Mouse (Mus musculus): ENCODE data around the gene 4933405L10Rik. TPM values are rescaled to one million over a fixed set of nuclear protein-coding genes. Genes with fewer than 3 reads are reported as not detected.

Gene 4933405L10Rik
- total RNA-seq, 2 experiments from 2014 or later, result not detected

DNA sequence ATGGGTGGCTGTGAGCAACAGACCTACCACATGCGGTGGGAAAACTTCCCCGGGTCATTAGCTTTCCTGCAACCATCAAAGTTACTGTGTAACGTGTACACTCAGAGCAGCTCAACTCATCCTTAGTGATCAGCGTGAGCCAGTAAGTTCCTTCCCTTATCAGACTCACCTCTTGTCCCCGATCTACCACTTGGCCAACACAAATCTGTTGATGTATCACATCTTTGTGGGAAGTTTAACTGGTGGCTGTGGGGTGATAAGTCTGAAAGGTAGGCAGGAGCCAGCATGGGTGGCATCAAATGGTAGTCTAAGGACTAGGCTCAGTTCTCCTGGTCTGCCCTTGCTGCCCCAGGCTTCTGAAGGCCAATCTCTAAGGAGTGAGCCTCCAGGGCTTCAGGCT lies 24.7 kb downstream of the 4933405L10Rik start:
- 0 out of 2 replicates have a peak, but pooled peaks have one; percentile 30 for ATAC-seq (replicated peaks; ENCODE audit: low FRiP score, poor library complexity, severe bottlenecking)

DNA sequence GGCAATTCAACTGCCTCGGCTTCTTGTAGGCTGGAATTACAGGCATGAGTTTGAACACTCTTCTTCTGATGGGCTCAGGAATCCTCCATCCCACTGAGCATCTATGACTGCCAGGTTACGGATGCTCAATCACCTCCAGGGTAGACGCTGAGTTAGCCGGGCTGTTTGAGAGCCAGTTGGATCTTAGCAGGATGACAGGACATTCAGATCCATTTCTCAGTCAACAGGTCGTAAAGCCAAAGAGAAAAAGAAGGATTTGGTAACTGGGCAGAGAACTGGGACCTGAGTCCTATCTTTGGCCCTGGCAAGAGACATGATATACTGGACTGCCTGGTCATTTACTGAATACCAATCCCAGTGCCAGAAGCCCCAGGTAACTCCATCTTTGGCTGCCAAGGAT lies 31.8 kb downstream of the 4933405L10Rik start:
- ATAC-seq (replicated peaks; ENCODE audit: low FRiP score, poor library complexity, severe bottlenecking), result no peak

DNA sequence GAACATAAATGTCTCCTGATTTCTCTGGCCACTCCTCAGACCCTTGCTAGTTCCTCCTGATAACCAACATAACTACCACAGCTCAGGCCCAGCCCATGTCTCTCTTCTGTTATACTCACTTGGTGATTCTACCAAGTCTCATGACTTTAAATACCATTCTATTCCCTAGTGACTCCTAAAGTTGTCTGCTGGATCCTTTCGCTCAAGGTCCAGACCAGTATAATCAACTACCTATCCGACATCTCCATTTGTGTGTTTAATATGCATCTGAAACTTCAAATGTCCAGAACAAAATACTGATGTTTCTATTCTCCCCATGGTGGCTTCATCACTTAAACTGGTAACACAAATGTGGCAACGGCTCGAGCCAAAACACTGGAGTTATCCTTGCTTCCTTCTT lies 35.8 kb downstream of the 4933405L10Rik start:
- ATAC-seq (replicated peaks; ENCODE audit: low FRiP score, poor library complexity, severe bottlenecking), result no peak

DNA sequence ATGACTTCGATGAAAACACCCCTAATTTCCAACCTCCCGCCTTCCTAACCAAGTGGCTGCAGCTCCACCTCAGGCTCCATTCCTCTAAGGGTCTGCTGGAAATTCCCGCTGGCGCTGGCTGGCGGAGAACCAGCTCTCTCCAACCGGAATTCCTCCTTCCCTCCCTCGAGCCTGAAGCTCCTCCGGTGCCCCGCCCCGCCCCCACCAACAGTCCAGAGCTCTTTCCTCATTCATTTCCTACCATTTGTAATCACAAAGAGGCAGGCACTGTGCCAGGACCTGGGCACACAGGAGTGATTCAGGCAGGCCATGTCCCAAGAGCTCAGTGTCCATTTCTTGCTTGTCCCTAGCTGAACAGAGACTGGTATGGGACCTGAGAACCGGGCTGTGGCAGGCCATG lies 43.2 kb downstream of the 4933405L10Rik start:
- ATAC-seq (replicated peaks; ENCODE audit: low FRiP score, poor library complexity, severe bottlenecking), result no peak

DNA sequence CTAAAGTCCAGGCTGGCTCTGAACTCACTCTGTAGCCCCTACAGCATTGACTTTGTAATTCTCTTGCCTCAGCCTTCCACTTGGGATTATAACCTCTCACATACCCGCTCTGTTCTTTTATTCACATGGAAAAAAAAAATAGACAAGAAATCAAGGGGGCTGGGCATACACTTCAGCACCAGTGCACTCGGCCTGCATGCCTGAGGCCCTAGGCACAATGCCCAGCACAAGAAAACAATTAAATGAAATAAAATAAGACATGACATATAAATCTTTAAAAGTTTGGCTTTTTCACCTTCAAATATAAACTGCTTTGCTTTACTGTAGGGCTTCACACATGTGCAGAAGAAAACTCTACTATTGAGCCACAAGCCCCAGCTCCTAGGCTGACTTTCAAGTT lies 46.5 kb downstream of the 4933405L10Rik start:
- no peak for ATAC-seq (replicated peaks; ENCODE audit: low FRiP score, poor library complexity, severe bottlenecking)

DNA sequence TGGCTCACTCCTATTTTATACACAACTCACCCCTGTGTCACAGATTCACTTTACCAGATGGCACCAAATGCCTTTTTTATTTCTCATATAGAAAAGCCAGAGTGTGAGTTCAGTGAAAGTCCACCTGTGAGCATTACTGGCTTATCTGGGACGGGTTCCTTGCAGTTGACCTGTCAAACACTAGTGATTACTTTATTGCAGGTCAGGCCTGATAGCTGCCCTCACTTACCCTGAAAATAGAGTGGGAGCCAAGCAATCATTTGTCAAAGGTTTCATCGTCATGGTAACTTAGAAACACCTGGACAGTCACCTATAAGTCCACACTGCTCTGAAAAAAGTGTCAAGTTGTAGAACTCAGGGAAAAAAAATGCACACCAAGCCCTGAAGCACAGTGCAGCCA lies 47.2 kb downstream of the 4933405L10Rik start:
- no peak for ATAC-seq (replicated peaks; ENCODE audit: low FRiP score, poor library complexity, severe bottlenecking)

DNA sequence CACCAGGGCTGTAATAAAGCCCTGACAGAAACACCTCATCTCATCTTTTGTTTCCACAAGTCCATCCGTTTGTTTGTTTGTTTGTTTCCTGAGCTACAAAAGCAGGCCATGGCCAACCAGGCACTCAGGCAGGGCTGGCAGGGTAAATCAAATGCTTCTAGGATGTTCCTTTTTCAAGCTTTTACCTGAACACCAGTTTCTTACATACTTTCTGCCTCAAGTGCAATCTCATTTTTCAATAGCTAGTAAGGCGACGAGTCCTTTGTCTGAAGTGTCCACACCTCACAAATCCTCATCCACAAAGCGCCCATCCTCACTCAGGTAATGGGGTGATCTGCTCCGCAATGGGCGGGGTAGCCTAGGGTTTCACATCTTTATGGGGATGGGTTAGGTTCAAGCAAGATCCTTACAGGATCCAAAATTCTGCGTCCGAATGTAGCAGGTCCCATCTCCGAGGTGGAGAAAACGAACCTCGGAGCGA lies 50.4 kb downstream of the 4933405L10Rik start:
- 0 out of 2 replicates have a peak, but pooled peaks have one; percentile 12 for ATAC-seq (replicated peaks; ENCODE audit: low FRiP score, poor library complexity, severe bottlenecking)

DNA sequence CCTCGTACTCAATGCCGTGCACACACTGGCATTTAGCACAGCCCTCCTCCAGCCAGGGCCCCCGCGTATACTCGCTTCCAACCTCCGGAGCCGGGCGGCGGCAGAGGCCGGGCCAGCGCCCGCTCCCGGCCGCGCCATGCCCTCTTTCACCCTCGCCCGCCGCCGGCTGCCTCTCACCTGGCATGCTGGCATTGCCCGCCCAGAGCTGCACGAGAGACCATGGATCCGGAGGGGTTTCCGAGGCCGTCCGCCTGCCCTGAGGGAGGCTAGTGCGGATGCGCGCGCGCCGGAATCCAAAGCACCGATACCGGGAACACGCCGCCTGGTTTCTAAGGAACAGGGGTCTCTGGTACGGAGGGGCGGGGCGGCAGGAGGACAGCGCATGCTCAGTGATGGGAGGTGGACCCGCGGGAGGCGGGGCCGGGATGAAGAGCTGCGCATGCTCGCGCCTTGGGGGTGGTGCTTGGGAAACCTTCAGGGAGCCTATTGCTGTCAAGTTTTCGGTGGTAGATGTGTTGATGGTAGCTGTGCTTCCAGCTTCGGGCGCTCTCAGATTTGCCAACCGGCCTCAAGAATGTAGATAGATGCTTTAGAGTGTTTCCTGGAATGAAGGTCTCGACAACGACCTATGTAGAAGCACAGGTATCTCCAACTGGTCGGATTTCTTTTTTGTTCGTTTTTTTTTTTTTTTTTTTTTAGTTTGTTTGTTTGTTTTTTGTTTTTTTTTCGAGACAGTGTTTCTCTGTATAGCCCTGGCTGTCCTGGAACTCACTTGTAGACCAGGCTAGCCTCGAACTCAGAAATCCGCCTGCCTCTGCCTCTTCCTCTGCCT lies 51.0 kb downstream of the 4933405L10Rik start, which contains the start of gene Gfod2:
Gene Gfod2 (minus strand): TSS at position 388 of the 832 bp plus-strand sequence.
- peak; percentile 99 for ATAC-seq (replicated peaks; ENCODE audit: low FRiP score, poor library complexity, severe bottlenecking)

Other genes with a start within 250 kb of the 4933405L10Rik start
- 2.5 TPM in 1 of 2 replicates, not detected in the other for gene Tppp3, start 236.1 kb upstream of the 4933405L10Rik start, total RNA-seq (2015; ENCODE audit: low replicate concordance)
- 2.2 TPM in 1 of 2 replicates, not detected in the other for gene Tppp3, start 236.1 kb upstream of the 4933405L10Rik start, total RNA-seq (2017; ENCODE audit: low replicate concordance)
- 2.5 TPM in 1 of 2 replicates, not detected in the other for gene Zdhhc1, start 210.8 kb upstream of the 4933405L10Rik start, total RNA-seq (2015; ENCODE audit: low replicate concordance)
- gene Zdhhc1, start 210.8 kb upstream of the 4933405L10Rik start, total RNA-seq (2017; ENCODE audit: low replicate concordance), result 0.39 TPM in 1 of 2 replicates, not detected in the other
- not detected in 2 replicates for gene Hsd11b2, start 188.9 kb upstream of the 4933405L10Rik start, total RNA-seq (2015; ENCODE audit: low replicate concordance)
- not detected in 2 replicates for gene Hsd11b2, start 188.9 kb upstream of the 4933405L10Rik start, total RNA-seq (2017; ENCODE audit: low replicate concordance)
- 84.7 and 109 TPM in 2 replicates for gene Atp6v0d1, start 141.6 kb upstream of the 4933405L10Rik start, total RNA-seq (2015; ENCODE audit: low replicate concordance)
- 31.3 and 35.6 TPM in 2 replicates for gene Atp6v0d1, start 141.6 kb upstream of the 4933405L10Rik start, total RNA-seq (2017; ENCODE audit: low replicate concordance)
- 7.2 and 11.3 TPM in 2 replicates for gene Ripor1, start 102.4 kb upstream of the 4933405L10Rik start, total RNA-seq (2015; ENCODE audit: low replicate concordance)
- 0.23 and 1.8 TPM in 2 replicates for gene Ripor1, start 102.4 kb upstream of the 4933405L10Rik start, total RNA-seq (2017; ENCODE audit: low replicate concordance)
- gene Ctcf, start 71.1 kb upstream of the 4933405L10Rik start, total RNA-seq (2015; ENCODE audit: low replicate concordance), result 154 and 195 TPM in 2 replicates
- 314 and 346 TPM in 2 replicates for gene Ctcf, start 71.1 kb upstream of the 4933405L10Rik start, total RNA-seq (2017; ENCODE audit: low replicate concordance)
- gene Agrp, start 70.3 kb upstream of the 4933405L10Rik start, total RNA-seq (2015; ENCODE audit: low replicate concordance), result not detected in 2 replicates
- not detected in 2 replicates for gene Agrp, start 70.3 kb upstream of the 4933405L10Rik start, total RNA-seq (2017; ENCODE audit: low replicate concordance)
- 4.7 and 5.4 TPM in 2 replicates for gene Carmil2, start 21.4 kb upstream of the 4933405L10Rik start, total RNA-seq (2015; ENCODE audit: low replicate concordance)
- 4.2 and 7.0 TPM in 2 replicates for gene Carmil2, start 21.4 kb upstream of the 4933405L10Rik start, total RNA-seq (2017; ENCODE audit: low replicate concordance)
- 10.9 and 22.0 TPM in 2 replicates for gene Acd, start 6.6 kb upstream of the 4933405L10Rik start, total RNA-seq (2015; ENCODE audit: low replicate concordance)
- gene Acd, start 6.6 kb upstream of the 4933405L10Rik start, total RNA-seq (2017; ENCODE audit: low replicate concordance), result 1.7 and 9.7 TPM in 2 replicates
- gene Pard6a, start 6.5 kb upstream of the 4933405L10Rik start, total RNA-seq (2015; ENCODE audit: low replicate concordance), result 1.7 and 3.6 TPM in 2 replicates
- gene Pard6a, start 6.5 kb upstream of the 4933405L10Rik start, total RNA-seq (2017; ENCODE audit: low replicate concordance), result 2.7 TPM in 1 of 2 replicates, not detected in the other
- 2.9 and 5.4 TPM in 2 replicates for gene Enkd1, start 555 bp downstream of the 4933405L10Rik start, total RNA-seq (2015; ENCODE audit: low replicate concordance)
- 0.15 and 3.7 TPM in 2 replicates for gene Enkd1, start 555 bp downstream of the 4933405L10Rik start, total RNA-seq (2017; ENCODE audit: low replicate concordance)
- gene Gfod2, start 51.0 kb downstream of the 4933405L10Rik start, total RNA-seq (2015; ENCODE audit: low replicate concordance), result not detected in 2 replicates
- 0.51 TPM in 1 of 2 replicates, not detected in the other for gene Gfod2, start 51.0 kb downstream of the 4933405L10Rik start, total RNA-seq (2017; ENCODE audit: low replicate concordance)
- 306 and 341 TPM in 2 replicates for gene Ranbp10, start 119.7 kb downstream of the 4933405L10Rik start, total RNA-seq (2015; ENCODE audit: low replicate concordance)
- 296 and 297 TPM in 2 replicates for gene Ranbp10, start 119.7 kb downstream of the 4933405L10Rik start, total RNA-seq (2017; ENCODE audit: low replicate concordance)
- 2.9 TPM in 1 of 2 replicates, not detected in the other for gene Tsnaxip1, start 120.1 kb downstream of the 4933405L10Rik start, total RNA-seq (2015; ENCODE audit: low replicate concordance)
- gene Tsnaxip1, start 120.1 kb downstream of the 4933405L10Rik start, total RNA-seq (2017; ENCODE audit: low replicate concordance), result 1.4 TPM in 1 of 2 replicates, not detected in the other
- gene Cenpt, start 145.6 kb downstream of the 4933405L10Rik start, total RNA-seq (2015; ENCODE audit: low replicate concordance), result 57.0 and 57.3 TPM in 2 replicates
- 55.2 and 94.3 TPM in 2 replicates for gene Cenpt, start 145.6 kb downstream of the 4933405L10Rik start, total RNA-seq (2017; ENCODE audit: low replicate concordance)
- 9.6 and 22.0 TPM in 2 replicates for gene Thap11, start 147.5 kb downstream of the 4933405L10Rik start, total RNA-seq (2015; ENCODE audit: low replicate concordance)
- 11.0 and 18.6 TPM in 2 replicates for gene Thap11, start 147.5 kb downstream of the 4933405L10Rik start, total RNA-seq (2017; ENCODE audit: low replicate concordance)
- gene Nutf2, start 152.9 kb downstream of the 4933405L10Rik start, total RNA-seq (2015; ENCODE audit: low replicate concordance), result 57.8 and 102 TPM in 2 replicates
- 15.3 and 42.5 TPM in 2 replicates for gene Nutf2, start 152.9 kb downstream of the 4933405L10Rik start, total RNA-seq (2017; ENCODE audit: low replicate concordance)
- gene Edc4, start 173.2 kb downstream of the 4933405L10Rik start, total RNA-seq (2015; ENCODE audit: low replicate concordance), result 12.2 and 15.9 TPM in 2 replicates
- gene Edc4, start 173.2 kb downstream of the 4933405L10Rik start, total RNA-seq (2017; ENCODE audit: low replicate concordance), result 22.1 and 25.5 TPM in 2 replicates
- not detected in 2 replicates for gene Nrn1l, start 185.9 kb downstream of the 4933405L10Rik start, total RNA-seq (2015; ENCODE audit: low replicate concordance)
- gene Nrn1l, start 185.9 kb downstream of the 4933405L10Rik start, total RNA-seq (2017; ENCODE audit: low replicate concordance), result not detected in 2 replicates
- gene Pskh1, start 192.8 kb downstream of the 4933405L10Rik start, total RNA-seq (2015; ENCODE audit: low replicate concordance), result 5.4 and 8.6 TPM in 2 replicates
- gene Pskh1, start 192.8 kb downstream of the 4933405L10Rik start, total RNA-seq (2017; ENCODE audit: low replicate concordance), result 7.1 and 11.7 TPM in 2 replicates
- gene Ctrl, start 226.2 kb downstream of the 4933405L10Rik start, total RNA-seq (2015; ENCODE audit: low replicate concordance), result not detected in 2 replicates
- gene Ctrl, start 226.2 kb downstream of the 4933405L10Rik start, total RNA-seq (2017; ENCODE audit: low replicate concordance), result not detected in 2 replicates
- 20.2 and 25.2 TPM in 2 replicates for gene Psmb10, start 230.8 kb downstream of the 4933405L10Rik start, total RNA-seq (2015; ENCODE audit: low replicate concordance)
- 2.7 and 4.2 TPM in 2 replicates for gene Psmb10, start 230.8 kb downstream of the 4933405L10Rik start, total RNA-seq (2017; ENCODE audit: low replicate concordance)
- not detected in 2 replicates for gene Lcat, start 235.7 kb downstream of the 4933405L10Rik start, total RNA-seq (2015; ENCODE audit: low replicate concordance)
- 2.4 TPM in 1 of 2 replicates, not detected in the other for gene Lcat, start 235.7 kb downstream of the 4933405L10Rik start, total RNA-seq (2017; ENCODE audit: low replicate concordance)